Comparison of ENCODE assay signal across 10 mouse cellular contexts in genomic region chr9:49275976-49276375, GRCm38 (mm10). TPM values are rescaled to one million over a fixed set of nuclear protein-coding genes. Genes with fewer than 3 reads are reported as not detected.
DNase-seq lines count a peak whose midpoint lies in the region; ATAC-seq lines count a peak whose summit lies in the region.
"Had no signal": no experiment of that assay in that cellular context is flagged by ENCODE, and none has a peak within 500 bp of the region (broad histone marks: within the 10 kb centered on the region; RNA-seq: fewer than 3 reads in every experiment).

No protein-coding gene starts in this region.

- peak; percentile 3 for DNase-seq in cerebellum, adult 11-12 months
- DNase-seq in cerebellum, adult 8-10 months: no peak
- DNase-seq in kidney, postnatal 4 days: peak; percentile 4 to 6
- DNase-seq in kidney, adult 18-20 months: no peak
- DNase-seq in urinary bladder, postnatal 14 days (ENCODE audit: low spot score): peak; percentile 23
- no peak for DNase-seq in urinary bladder, adult 18-20 months (ENCODE audit: low spot score in 2 of 2)
- no peak for DNase-seq in natural killer cell, adult 2 months (ENCODE audit: low spot score in 2 of 2)
- DNase-seq: heart, postnatal 10 days; kidney, postnatal 36 days had no signal

- no peak for ATAC-seq in megakaryocyte-erythroid progenitor cell, adult 5-6 weeks (replicated peaks; ENCODE audit: low FRiP score, low TSS enrichment, poor library complexity, severe bottlenecking)

RNA-seq across cellular contexts. Expression of gene Gm4894, which starts 25.6 kb away (rescaled TPM):
- not detected in 2 replicates for total RNA-seq in megakaryocyte-erythroid progenitor cell, adult 5-6 weeks (2014; fragmentation: Nextera tagmentation)
- not detected in 2 replicates for total RNA-seq in megakaryocyte-erythroid progenitor cell, adult 5-6 weeks (2017)
- total RNA-seq: heart, postnatal 10 days had no signal

Comparison
In these comparisons a context has a peak if more than half of its experiments do, and no peak if none do; other contexts are left out.
1. DNase-seq: peak in cerebellum, adult 11-12 months (single experiment), kidney, postnatal 4 days (2 of 2) and urinary bladder, postnatal 14 days (single experiment); none in cerebellum, adult 8-10 months (single experiment), kidney, adult 18-20 months (single experiment), urinary bladder, adult 18-20 months (0 of 2) and natural killer cell, adult 2 months (0 of 2).